Mouse (Mus musculus): Measurements from ENCODE around the gene Mpdz. TPM values are rescaled to one million over a fixed set of nuclear protein-coding genes. Genes with fewer than 3 reads are reported as not detected.

The Mpdz gene
- polyA plus RNA-seq, 1 experiment from 2014 or later, result 2.6 TPM

- H3K4me1 ChIP-seq (ENCODE audit: control insufficient read depth, low read depth, low read length), result no peaks in the 10 kb centered on the region
- no peaks in the 10 kb centered on the region for H3K27me3 ChIP-seq (ENCODE audit: control insufficient read depth, insufficient read depth, low read depth, low read length)
- no peaks in the 10 kb centered on the region for H3K9me3 ChIP-seq (replicated peaks; ENCODE audit: control insufficient read depth, low read length)
- 42% methylated on average over 2 of the region's 2 CpGs for WGBS (ENCODE audit: insufficient replicate concordance)
- H3K4me3 ChIP-seq (ENCODE audit: low read depth, low read length), result no peak overlapping the region
- H3K9ac ChIP-seq (ENCODE audit: low read depth, low read length), result no peak overlapping the region
- ATAC-seq (ENCODE audit: low read depth), result no peak
- H3K4me2 ChIP-seq (ENCODE audit: low read depth, low read length), result no peak overlapping the region
- no peak overlapping the region for H3K27ac ChIP-seq (ENCODE audit: low read length)
- H3K36me3 ChIP-seq (ENCODE audit: control insufficient read depth, insufficient read depth), result no peaks in the 10 kb centered on the region
Measured at GRCm38 (mm10) chr4:81421621-81422020, 21.0 kb downstream of the Mpdz start.

GRCm38 (mm10) chr4:81415324-81416026 lies 27.1 kb downstream of the Mpdz start:
- H3K27ac ChIP-seq (ENCODE audit: low read length), result no peak overlapping the region
- no peaks in the 10 kb centered on the region for H3K36me3 ChIP-seq (ENCODE audit: control insufficient read depth, insufficient read depth)
- no peaks in the 10 kb centered on the region for H3K27me3 ChIP-seq (ENCODE audit: control insufficient read depth, insufficient read depth, low read depth, low read length)
- H3K9me3 ChIP-seq (replicated peaks; ENCODE audit: control insufficient read depth, low read length), result no peaks in the 10 kb centered on the region
- H3K9ac ChIP-seq (ENCODE audit: low read depth, low read length), result no peak overlapping the region
- H3K4me3 ChIP-seq (ENCODE audit: low read depth, low read length), result no peak overlapping the region
- no peaks in the 10 kb centered on the region for H3K4me1 ChIP-seq (ENCODE audit: control insufficient read depth, low read depth, low read length)
- WGBS (ENCODE audit: insufficient replicate concordance), result 77% methylated on average over 10 of the region's 10 CpGs
- ATAC-seq (ENCODE audit: low read depth), result no peak
- H3K4me2 ChIP-seq (ENCODE audit: low read depth, low read length), result no peak overlapping the region

- Histone ChIP-seq H3K36me3 (ENCODE audit: control insufficient read depth, insufficient read depth) (no peaks in the 10 kb centered on the region), H3K9ac (ENCODE audit: low read depth, low read length) (no peak overlapping the region), H3K4me3 (ENCODE audit: low read depth, low read length) (no peak overlapping the region), H3K27me3 (ENCODE audit: control insufficient read depth, insufficient read depth, low read depth, low read length) (no peaks in the 10 kb centered on the region), H3K9me3 (replicated peaks; ENCODE audit: control insufficient read depth, low read length) (no peaks in the 10 kb centered on the region), H3K4me1 (ENCODE audit: control insufficient read depth, low read depth, low read length) (no peaks in the 10 kb centered on the region), H3K4me2 (ENCODE audit: low read depth, low read length) (no peak overlapping the region), H3K27ac (ENCODE audit: low read length) (no peak overlapping the region)
- 73% methylated on average over 8 of the region's 8 CpGs for WGBS (ENCODE audit: insufficient replicate concordance)
- ATAC-seq (ENCODE audit: low read depth), result no peak
Measured at GRCm38 (mm10) chr4:81414684-81415323, 27.8 kb downstream of the Mpdz start.

- H3K9me3 ChIP-seq (replicated peaks; ENCODE audit: control insufficient read depth, low read length), result no peaks in the 10 kb centered on the region
- H3K4me3 ChIP-seq (ENCODE audit: low read depth, low read length), result no peak overlapping the region
- H3K27me3 ChIP-seq (ENCODE audit: control insufficient read depth, insufficient read depth, low read depth, low read length), result no peaks in the 10 kb centered on the region
- 71% methylated on average over 6 of the region's 6 CpGs for WGBS (ENCODE audit: insufficient replicate concordance)
- H3K27ac ChIP-seq (ENCODE audit: low read length), result no peak overlapping the region
- no peaks in the 10 kb centered on the region for H3K36me3 ChIP-seq (ENCODE audit: control insufficient read depth, insufficient read depth)
- H3K4me1 ChIP-seq (ENCODE audit: control insufficient read depth, low read depth, low read length), result no peaks in the 10 kb centered on the region
- no peak for ATAC-seq (ENCODE audit: low read depth)
- H3K4me2 ChIP-seq (ENCODE audit: low read depth, low read length), result no peak overlapping the region
- no peak overlapping the region for H3K9ac ChIP-seq (ENCODE audit: low read depth, low read length)
Measured at GRCm38 (mm10) chr4:81396883-81397282, 45.7 kb downstream of the Mpdz start.

- Histone ChIP-seq H3K4me3 (ENCODE audit: low read depth, low read length) (no peak overlapping the region), H3K27me3 (ENCODE audit: control insufficient read depth, insufficient read depth, low read depth, low read length) (no peaks in the 10 kb centered on the region), H3K9me3 (replicated peaks; ENCODE audit: control insufficient read depth, low read length) (no peaks in the 10 kb centered on the region), H3K4me2 (ENCODE audit: low read depth, low read length) (no peak overlapping the region), H3K9ac (ENCODE audit: low read depth, low read length) (no peak overlapping the region), H3K4me1 (ENCODE audit: control insufficient read depth, low read depth, low read length) (no peaks in the 10 kb centered on the region), H3K36me3 (ENCODE audit: control insufficient read depth, insufficient read depth) (no peaks in the 10 kb centered on the region), H3K27ac (ENCODE audit: low read length) (no peak overlapping the region)
- ATAC-seq (ENCODE audit: low read depth), result no peak
- 72% methylated on average over 3 of the region's 3 CpGs for WGBS (ENCODE audit: insufficient replicate concordance)
Measured at GRCm38 (mm10) chr4:81392869-81393268, 49.7 kb downstream of the Mpdz start.

GRCm38 (mm10) chr4:81389263-81389662 lies 53.4 kb downstream of the Mpdz start:
- no peaks in the 10 kb centered on the region for H3K36me3 ChIP-seq (ENCODE audit: control insufficient read depth, insufficient read depth)
- no peak for ATAC-seq (ENCODE audit: low read depth)
- H3K4me3 ChIP-seq (ENCODE audit: low read depth, low read length), result no peak overlapping the region
- no peak overlapping the region for H3K27ac ChIP-seq (ENCODE audit: low read length)
- H3K4me2 ChIP-seq (ENCODE audit: low read depth, low read length), result no peak overlapping the region
- H3K9ac ChIP-seq (ENCODE audit: low read depth, low read length), result no peak overlapping the region
- H3K27me3 ChIP-seq (ENCODE audit: control insufficient read depth, insufficient read depth, low read depth, low read length), result no peaks in the 10 kb centered on the region
- H3K9me3 ChIP-seq (replicated peaks; ENCODE audit: control insufficient read depth, low read length), result no peaks in the 10 kb centered on the region
- H3K4me1 ChIP-seq (ENCODE audit: control insufficient read depth, low read depth, low read length), result no peaks in the 10 kb centered on the region

- WGBS (ENCODE audit: insufficient replicate concordance), result 62% methylated on average over 2 of the region's 2 CpGs
- Histone ChIP-seq H3K27me3 (ENCODE audit: control insufficient read depth, insufficient read depth, low read depth, low read length) (no peaks in the 10 kb centered on the region), H3K36me3 (ENCODE audit: control insufficient read depth, insufficient read depth) (no peaks in the 10 kb centered on the region), H3K4me1 (ENCODE audit: control insufficient read depth, low read depth, low read length) (no peaks in the 10 kb centered on the region), H3K9me3 (replicated peaks; ENCODE audit: control insufficient read depth, low read length) (no peaks in the 10 kb centered on the region), H3K9ac (ENCODE audit: low read depth, low read length) (no peak overlapping the region), H3K27ac (ENCODE audit: low read length) (no peak overlapping the region), H3K4me3 (ENCODE audit: low read depth, low read length) (no peak overlapping the region), H3K4me2 (ENCODE audit: low read depth, low read length) (no peak overlapping the region)
- no peak for ATAC-seq (ENCODE audit: low read depth)
Measured at GRCm38 (mm10) chr4:81387644-81388043, 55.0 kb downstream of the Mpdz start.

- ATAC-seq (ENCODE audit: low read depth), result no peak
Measured at GRCm38 (mm10) chr4:81372355-81372754, 70.3 kb downstream of the Mpdz start.

GRCm38 (mm10) chr4:81351368-81351767 lies 91.2 kb downstream of the Mpdz start:
- Histone ChIP-seq H3K36me3 (ENCODE audit: control insufficient read depth, insufficient read depth) (no peaks in the 10 kb centered on the region), H3K9ac (ENCODE audit: low read depth, low read length) (no peak overlapping the region), H3K4me2 (ENCODE audit: low read depth, low read length) (no peak overlapping the region), H3K27ac (ENCODE audit: low read length) (no peak overlapping the region), H3K4me3 (ENCODE audit: low read depth, low read length) (no peak overlapping the region), H3K4me1 (ENCODE audit: control insufficient read depth, low read depth, low read length) (no peaks in the 10 kb centered on the region), H3K9me3 (replicated peaks; ENCODE audit: control insufficient read depth, low read length) (no peaks in the 10 kb centered on the region), H3K27me3 (ENCODE audit: control insufficient read depth, insufficient read depth, low read depth, low read length) (no peaks in the 10 kb centered on the region)
- ATAC-seq (ENCODE audit: low read depth), result no peak
- 60% methylated on average over 3 of the region's 3 CpGs for WGBS (ENCODE audit: insufficient replicate concordance)

More at GRCm38 (mm10) chr4:81372355-81372754, 70.3 kb downstream of the Mpdz start:
- Histone ChIP-seq H3K9ac (ENCODE audit: low read depth, low read length) (no peak overlapping the region), H3K9me3 (replicated peaks; ENCODE audit: control insufficient read depth, low read length) (no peaks in the 10 kb centered on the region), H3K4me2 (ENCODE audit: low read depth, low read length) (no peak overlapping the region), H3K27ac (ENCODE audit: low read length) (no peak overlapping the region), H3K36me3 (ENCODE audit: control insufficient read depth, insufficient read depth) (no peaks in the 10 kb centered on the region), H3K27me3 (ENCODE audit: control insufficient read depth, insufficient read depth, low read depth, low read length) (no peaks in the 10 kb centered on the region), H3K4me1 (ENCODE audit: control insufficient read depth, low read depth, low read length) (no peaks in the 10 kb centered on the region), H3K4me3 (ENCODE audit: low read depth, low read length) (no peak overlapping the region)
- 75% methylated on average over 4 of the region's 4 CpGs for WGBS (ENCODE audit: insufficient replicate concordance)

Measured in liver, embryonic 16.5 days (tissue).